Mouse (Mus musculus) embryonic fibroblast, embryonic 13.5 days (primary cell): ENCODE data around the gene Tor1a.

ENCODE experiments used
- CTCF ChIP-seq: IDR thresholded peaks from 2 replicates; pipeline ENCODE4 v1.5.1; 2011; ENCODE audit warnings: mild to moderate bottlenecking, control low read depth, low read length, moderate library complexity, borderline replicate concordance; ENCODE audit not compliant: insufficient read depth
- POLR2A ChIP-seq: IDR thresholded peaks from 2 replicates; pipeline ENCODE4 v1.6.1; 2011; ENCODE audit warnings: low read depth, mild to moderate bottlenecking, control low read depth, low read length, moderate library complexity

- TF ChIP-seq CTCF (no peak), POLR2A (no peak)
Measured at GRCm38 (mm10) chr2:31002857-31003256, 35.1 kb upstream of the Tor1a start.
